ENCODE assay signal across 19 mouse cellular contexts in genomic region chr12:65111503-65111902, GRCm38 (mm10).
"Had no signal": no experiment of that assay in that cellular context is flagged by ENCODE, and none has a peak within 500 bp of the region (broad histone marks: within the 10 kb centered on the region; RNA-seq: fewer than 3 reads in every experiment).

No protein-coding gene starts in this region.

- H3K27me3 ChIP-seq: limb, embryonic 13.5 days; liver, embryonic 12.5 days; neural tube, embryonic 13.5 days had no signal

- H3K4me1 ChIP-seq: limb, embryonic 10.5 days; limb, embryonic 13.5 days; liver, embryonic 12.5 days; neural tube, embryonic 13.5 days had no signal

- ATAC-seq: liver, embryonic 12.5 days; lung, postnatal 0 days had no signal

- H3K9me3 ChIP-seq: limb, embryonic 10.5 days; limb, embryonic 13.5 days; liver, embryonic 12.5 days; neural tube, embryonic 13.5 days had no signal

- H3K27ac ChIP-seq: layer of hippocampus, adult 2 months; limb, embryonic 10.5 days; limb, embryonic 13.5 days; liver, embryonic 12.5 days; macrophage; neural tube, embryonic 13.5 days had no signal

- H3K4me3 ChIP-seq: layer of hippocampus, adult 2 months; limb, embryonic 10.5 days; limb, embryonic 13.5 days; liver, embryonic 12.5 days; neural tube, embryonic 13.5 days had no signal

- H3K9ac ChIP-seq: limb, embryonic 13.5 days; liver, embryonic 12.5 days; lung, embryonic 14.5 days; neural tube, embryonic 13.5 days had no signal

- DNase-seq: kidney, adult 18-20 months; kidney, adult 9 months; kidney, postnatal 14 days; layer of hippocampus, adult 9-11 months; liver; lung, embryonic 14.5 days; midbrain, embryonic 14.5 days; retina, postnatal 1 day; right cerebral cortex, postnatal 25 days; thymus, adult 2 months; thymus, postnatal 14 days; thymus, postnatal 4 days had no signal
